Mouse (Mus musculus): ENCODE data around the gene Fam89a.
A peak's percentile ranks its signal among the peaks of the same experiment; 100 is the strongest.

Gene Fam89a

DNA sequence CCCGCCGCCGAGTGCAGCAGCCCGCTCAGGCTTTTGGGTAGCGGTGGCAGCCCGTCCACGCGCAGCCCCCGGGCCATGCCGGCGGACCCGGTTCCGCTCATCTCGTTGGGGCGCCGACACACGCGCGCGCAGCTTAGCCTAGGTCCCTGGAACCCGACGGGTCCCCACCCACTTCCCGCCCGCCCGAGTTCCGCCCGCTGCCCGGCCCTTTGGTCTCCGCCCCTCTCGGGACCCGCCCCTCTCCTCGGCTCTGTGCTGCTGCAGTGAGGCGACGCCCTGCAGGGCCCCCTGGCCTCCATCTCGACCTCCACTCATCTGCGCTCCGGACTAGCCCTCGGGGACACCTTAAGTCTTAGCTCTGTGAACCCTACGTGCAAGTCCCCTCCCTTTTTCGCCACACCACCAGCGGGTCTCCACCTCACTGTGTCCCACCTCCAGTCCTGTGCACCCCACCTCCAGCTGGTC, at the start of gene Fam89a:
TSS of gene Fam89a (minus strand) at position 124 of the 465 bp plus-strand sequence.
- peak; percentile 92 for DNase-seq

DNA sequence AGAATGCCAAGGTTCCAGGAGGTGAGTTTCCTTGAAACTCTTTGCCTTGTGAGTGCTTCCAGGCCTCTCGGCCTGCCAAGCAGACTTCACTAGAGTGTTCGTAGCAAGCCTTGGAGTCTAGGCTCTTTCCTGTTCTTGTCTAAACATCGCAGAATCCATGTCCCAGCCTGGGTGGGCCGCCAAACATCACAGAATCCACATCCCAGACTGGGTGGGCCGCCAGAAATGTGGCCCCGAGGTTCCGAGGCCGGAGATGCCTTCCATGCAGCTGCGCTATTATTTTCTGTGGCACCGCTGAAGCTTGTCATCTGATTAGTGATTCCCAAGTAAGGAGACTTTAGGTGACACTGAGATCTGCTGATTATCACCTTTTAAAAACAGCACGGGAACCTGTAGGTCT, 48.9 kb upstream of the Fam89a start:
- no peak for DNase-seq

DNA sequence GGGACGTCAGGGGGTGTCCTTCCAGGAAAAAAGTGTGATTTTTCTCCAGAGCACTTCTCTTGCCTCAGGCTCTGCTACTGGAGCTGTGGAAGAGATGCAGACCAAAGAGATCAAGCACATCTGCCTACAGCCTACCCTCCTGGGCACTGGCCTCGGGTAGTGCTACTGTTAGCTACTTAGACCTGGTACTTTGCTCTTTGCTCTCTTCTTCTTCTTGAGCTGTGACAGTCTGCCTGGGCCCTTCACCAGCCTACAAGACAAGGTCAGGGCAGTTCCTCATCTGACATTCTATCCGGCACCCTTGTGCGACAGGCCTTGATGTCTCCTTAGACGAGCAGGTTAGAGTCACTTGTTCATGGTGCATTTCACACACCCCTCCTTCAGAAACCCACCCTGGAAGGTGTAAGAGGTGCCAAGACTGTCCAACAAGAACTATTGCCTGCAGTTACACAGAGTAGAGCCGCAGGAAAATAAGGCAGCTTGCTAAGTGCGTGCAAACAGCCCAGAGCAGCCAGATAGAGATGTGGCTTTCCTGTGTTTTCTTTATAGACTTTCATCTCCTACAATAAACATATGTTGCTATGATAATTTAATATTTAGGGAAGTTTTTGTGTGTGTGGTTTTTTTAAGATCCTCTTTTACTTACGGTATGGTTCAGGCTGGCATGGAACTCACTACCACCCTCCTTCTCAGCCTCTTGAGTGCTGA, 44.3 kb upstream of the Fam89a start:
- DNase-seq: no peak

GRCm38 (mm10) chr8:124794486-124794780, 42.8 kb upstream of the Fam89a start:
- peak; percentile 88 for DNase-seq

GRCm38 (mm10) chr8:124793661-124794485, 42.2 kb upstream of the Fam89a start:
- DNase-seq: peak; percentile 83

DNA sequence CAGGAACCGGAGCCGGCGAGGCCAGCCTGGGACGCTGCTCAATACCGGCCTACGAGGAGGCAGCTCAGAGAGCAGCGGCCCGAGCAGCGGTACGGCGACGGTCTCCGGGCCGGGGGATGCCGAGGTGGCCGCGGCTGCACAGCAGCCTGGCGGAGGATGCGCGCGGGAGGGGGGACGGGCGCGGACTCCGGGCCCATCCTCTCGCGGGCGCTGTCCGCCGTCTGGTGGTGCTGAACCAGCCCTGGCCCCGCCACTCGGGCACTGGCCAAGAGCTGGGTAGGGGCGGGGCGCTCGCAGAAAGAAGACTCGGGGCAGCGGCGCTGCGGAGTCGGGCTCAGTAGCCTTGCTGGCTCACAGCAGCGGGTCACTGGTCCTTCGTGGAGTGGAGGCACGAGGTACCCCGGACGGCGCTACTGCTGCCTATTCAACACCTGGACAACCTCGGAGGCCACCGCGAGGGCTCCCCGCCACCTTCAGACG, 41.6 kb upstream of the Fam89a start:
- peak; percentile 96 for DNase-seq

- no peak for DNase-seq
Measured at GRCm38 (mm10) chr8:124792708-124793107, 41.1 kb upstream of the Fam89a start, which contains the start of gene Trim67. Trim67 (plus strand) TSS chr8:124793092.

- DNase-seq: no peak
Measured at GRCm38 (mm10) chr8:124792186-124792585, 40.6 kb upstream of the Fam89a start.

GRCm38 (mm10) chr8:124791751-124792150, 40.1 kb upstream of the Fam89a start:
- DNase-seq: no peak

DNA sequence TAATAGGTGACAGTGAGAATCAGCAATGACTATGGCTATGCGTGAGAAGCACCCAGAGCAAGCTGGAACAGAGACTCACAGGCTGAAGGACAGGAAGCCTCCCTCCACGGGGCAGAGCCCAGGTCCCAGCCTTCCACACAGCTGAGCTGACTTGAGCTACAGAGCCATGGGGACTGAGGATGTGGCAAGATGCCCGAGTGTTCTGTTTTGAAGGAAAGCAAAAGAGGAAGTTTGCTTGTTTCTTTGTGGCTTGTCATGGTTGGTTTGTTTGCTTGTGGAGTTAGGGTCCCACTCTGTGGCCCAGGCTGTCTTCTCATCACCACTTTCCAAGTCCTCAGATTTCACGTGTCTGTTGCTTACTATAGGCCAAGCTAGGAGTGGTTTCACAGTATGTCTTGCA, 39.0 kb upstream of the Fam89a start:
- DNase-seq: no peak

DNA sequence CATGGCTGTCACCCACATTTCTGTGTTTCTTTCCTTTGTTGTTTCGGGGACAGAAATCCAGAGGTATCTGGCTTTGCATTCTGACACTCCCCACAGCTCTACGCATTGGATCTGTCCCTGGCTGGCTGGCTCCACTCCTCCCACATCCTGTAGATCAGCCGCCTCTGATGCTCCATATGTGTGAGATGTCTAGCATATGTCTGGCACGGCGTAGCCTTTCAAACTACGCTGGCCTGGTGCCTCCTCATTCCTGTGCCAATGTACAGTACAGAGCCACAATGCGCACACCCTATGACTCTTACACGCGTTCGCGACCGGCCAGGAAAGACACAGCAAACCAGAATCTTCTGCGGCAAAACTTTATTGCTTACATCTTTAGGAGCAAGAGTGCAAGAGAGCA, 33.0 kb upstream of the Fam89a start:
- no peak for DNase-seq

GRCm38 (mm10) chr8:124783228-124783627, 31.6 kb upstream of the Fam89a start:
- DNase-seq: no peak

GRCm38 (mm10) chr8:124782431-124782830, 30.8 kb upstream of the Fam89a start:
- no peak for DNase-seq

DNA sequence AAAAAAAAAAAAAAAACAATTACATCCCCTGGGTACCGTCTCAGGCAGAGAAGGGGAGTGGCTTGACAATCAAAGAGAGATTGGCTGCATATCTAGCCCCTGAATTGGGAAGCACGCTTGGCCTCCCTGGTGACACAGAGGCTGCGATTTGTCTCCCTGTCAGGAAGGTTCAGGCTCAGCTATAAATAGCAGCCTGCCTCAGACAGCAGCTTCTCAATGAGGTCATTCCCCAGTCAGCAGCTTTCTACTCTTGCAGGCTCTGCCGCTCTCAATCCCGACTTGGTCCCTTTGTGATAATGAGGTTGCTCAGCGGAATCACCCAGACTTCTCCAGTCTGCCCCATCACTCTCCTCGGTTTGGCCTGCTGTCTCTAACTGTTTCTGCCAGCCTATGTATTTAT, 28.6 kb upstream of the Fam89a start:
- peak; percentile 97 for DNase-seq

- DNase-seq: no peak
Measured at GRCm38 (mm10) chr8:124775695-124776094, 24.1 kb upstream of the Fam89a start.

DNA sequence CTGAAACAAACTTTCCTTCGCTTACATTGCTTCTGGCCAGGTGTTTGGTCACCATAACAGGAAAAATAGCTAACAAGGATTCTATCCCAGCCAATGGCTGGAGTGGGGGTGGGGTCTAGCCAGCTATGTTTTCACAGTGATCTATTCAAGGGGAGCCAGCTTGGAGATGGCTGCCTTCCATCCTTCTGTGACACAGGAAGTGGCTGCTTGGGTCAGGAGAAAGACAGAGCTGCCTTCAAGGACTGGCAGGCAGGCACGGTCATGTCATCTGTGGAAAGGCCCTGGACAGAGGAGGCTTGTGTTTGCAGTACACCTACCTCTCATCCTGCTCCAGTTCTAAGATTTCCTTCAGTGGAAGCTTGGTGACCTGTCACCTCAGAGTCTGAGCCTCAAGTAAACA, 20.8 kb upstream of the Fam89a start:
- DNase-seq: no peak

DNA sequence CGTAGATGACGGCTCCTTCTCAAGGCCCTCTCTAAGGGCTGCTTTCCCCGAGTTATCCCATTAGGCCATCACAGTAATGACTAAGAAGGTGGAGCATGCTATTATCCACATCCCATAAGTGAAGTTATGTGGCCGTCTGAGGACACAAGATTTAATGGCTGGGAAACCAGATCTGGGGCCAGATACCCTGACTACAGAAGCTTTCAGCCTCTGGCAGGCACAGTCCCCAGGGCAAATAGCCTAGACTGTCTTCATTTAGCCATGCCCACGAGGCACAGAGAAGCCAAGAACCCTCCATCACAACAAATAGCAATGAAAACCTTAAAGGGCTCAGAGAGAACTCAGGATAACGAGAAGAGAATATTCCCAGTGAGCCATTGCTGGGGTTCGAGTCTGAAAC, 11.4 kb upstream of the Fam89a start:
- no peak for DNase-seq

DNA sequence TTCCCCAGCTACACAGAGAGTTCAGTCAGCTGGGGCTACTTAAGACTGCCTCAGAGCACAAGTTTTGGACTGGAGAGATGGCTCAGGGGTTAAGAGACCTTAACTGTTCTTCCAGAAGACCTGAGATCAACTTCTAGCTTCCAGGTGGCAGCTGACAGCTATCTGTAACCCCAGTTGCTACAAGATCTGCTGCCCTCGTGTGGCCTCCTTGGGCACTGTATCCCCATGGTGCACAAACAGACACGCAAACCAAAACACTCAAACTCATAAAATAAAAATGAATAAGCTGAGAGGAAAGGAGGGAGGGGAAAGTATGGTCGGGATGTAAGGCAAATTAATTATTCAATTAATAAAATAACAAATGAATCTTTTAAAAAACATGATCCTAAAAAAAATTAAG, 6.9 kb upstream of the Fam89a start:
- no peak for DNase-seq

DNA sequence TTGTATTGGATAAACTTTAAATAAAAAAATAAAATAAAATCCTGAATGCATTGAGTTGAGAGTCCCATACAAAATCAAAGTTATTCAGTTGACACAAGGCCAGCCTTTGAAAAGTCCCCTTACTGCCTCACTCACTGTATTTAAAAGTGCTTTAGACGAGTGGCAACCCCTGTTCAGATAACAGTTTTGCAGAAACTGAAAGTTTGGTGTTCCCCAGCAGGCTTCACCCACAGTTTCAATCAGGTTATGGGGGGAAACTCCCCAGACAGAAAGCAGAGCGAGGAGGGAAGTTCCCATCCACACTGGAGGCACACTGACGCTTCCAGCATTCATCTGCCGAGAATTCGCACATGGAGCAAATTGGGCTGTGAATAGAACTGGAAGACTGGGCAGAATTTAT, 5.0 kb upstream of the Fam89a start:
- DNase-seq: no peak

- DNase-seq: no peak
Measured at GRCm38 (mm10) chr8:124756153-124756552, 4.5 kb upstream of the Fam89a start.

DNA sequence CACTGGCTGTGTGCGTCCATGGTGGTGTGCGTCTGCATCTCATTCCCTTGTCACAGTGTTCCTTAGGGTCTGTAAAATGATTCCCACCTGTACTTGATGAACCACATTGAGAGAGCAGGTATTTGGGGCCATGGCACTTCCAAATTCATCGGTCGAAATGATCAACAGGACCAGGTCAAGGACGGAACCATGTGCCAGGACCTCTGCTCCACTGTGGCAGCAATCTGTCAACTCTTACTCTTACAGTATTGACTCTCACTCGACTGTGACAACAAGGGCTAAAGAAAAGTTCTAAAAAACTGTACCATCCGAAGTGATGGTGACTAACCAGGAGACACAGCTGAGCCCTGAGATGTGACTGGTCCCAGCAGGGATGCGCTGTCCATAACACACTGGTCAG, 3.8 kb upstream of the Fam89a start:
- DNase-seq: no peak

- no peak for DNase-seq
Measured at GRCm38 (mm10) chr8:124754792-124755190, 3.2 kb upstream of the Fam89a start.

DNA sequence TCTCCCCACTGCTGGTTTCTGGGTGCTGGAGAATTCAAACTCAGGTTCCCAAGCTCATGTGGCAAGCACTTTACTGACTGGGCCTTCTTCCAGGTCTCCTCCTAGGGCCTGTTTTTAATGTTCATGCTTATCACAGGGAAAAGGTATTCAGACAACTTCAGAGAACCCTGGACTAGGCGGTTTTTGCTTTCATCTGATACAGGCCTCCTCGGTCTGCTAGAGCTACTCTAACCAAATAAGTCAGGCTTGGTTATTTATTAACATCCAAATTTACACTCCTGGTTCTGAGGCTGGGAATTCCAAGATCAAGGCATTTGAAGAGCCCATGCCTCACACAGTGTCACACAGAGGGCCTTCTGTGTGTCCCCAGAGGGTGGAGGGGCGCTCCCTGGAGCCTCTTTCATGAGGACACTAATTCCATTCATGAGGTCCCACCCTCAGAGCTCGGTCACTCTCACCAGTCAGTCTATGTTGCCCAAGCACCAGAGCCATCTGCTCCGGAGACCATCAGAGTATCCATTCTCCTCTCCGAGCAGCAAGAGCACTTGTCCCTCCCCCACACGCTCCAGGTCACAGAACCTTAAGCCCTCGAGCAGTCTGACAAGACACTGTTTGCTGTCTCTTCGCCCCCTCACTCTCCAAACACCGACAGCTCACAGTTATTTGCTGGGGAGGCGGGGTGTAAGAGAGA, 2.6 kb upstream of the Fam89a start:
- DNase-seq: no peak
